Mouse (Mus musculus) liver, embryonic 11.5 days (tissue): ENCODE results near the gene Wdr72. TPM values are rescaled to one million over a fixed set of nuclear protein-coding genes. Genes with fewer than 3 reads are reported as not detected.

Source experiments
- ATAC-seq: fragments of 200-750 bp; cut with Nextera tagmentation; replicated peaks from 2 replicates; pipeline ENCODE4 v1.8.0; 2017; ENCODE audit warnings: moderate number of reproducible peaks, mild to moderate bottlenecking, moderate TSS enrichment, moderate library complexity; ENCODE audit not compliant: low FRiP score
- DNase-seq: peaks from one replicate; pipeline ENCODE4 v3.0.0-alpha.2; 2017; ENCODE audit warnings: low spot score
- H3K27ac ChIP-seq: fragments of 300-500 bp; sonication (generic); 2 replicates; pipeline ENCODE4 v1.5.1; 2014; ENCODE audit warnings: mild to moderate bottlenecking, low read depth, low read length, control low read depth
- H3K27me3 ChIP-seq: fragments of 300-500 bp; sonication (generic); replicated peaks from 2 replicates; pipeline ENCODE4 v1.6.1; 2014; ENCODE audit warnings: low read length, mixed read lengths; ENCODE audit not compliant: control insufficient read depth, insufficient read depth
- H3K36me3 ChIP-seq: fragments of 300-500 bp; sonication (generic); 2 replicates; pipeline ENCODE4 v1.6.1; 2014; ENCODE audit warnings: mild to moderate bottlenecking, low read length, moderate library complexity, mixed read lengths; ENCODE audit not compliant: control insufficient read depth, insufficient read depth
- H3K4me1 ChIP-seq: fragments of 300-500 bp; sonication (generic); replicated peaks from 2 replicates; pipeline ENCODE4 v1.6.1; 2014; ENCODE audit warnings: low read length, mixed read lengths; ENCODE audit not compliant: control insufficient read depth, insufficient read depth
- H3K4me2 ChIP-seq: fragments of 300-500 bp; sonication (generic); 2 replicates; pipeline ENCODE4 v1.6.1; 2014; ENCODE audit warnings: mild to moderate bottlenecking, control low read depth, moderate library complexity
- H3K4me3 ChIP-seq: fragments of 300-500 bp; sonication (generic); 2 replicates; pipeline ENCODE4 v1.5.1; 2014; ENCODE audit warnings: low read depth, low read length, control low read depth
- H3K9ac ChIP-seq: fragments of 300-500 bp; sonication (generic); 2 replicates; pipeline ENCODE4 v1.6.1; 2014; ENCODE audit warnings: low read depth, low read length, control low read depth
- H3K9me3 ChIP-seq: fragments of 300-500 bp; sonication (generic); 2 replicates; pipeline ENCODE4 v1.6.1; 2016; ENCODE audit warnings: low read length, inconsistent platforms, mixed read lengths; ENCODE audit not compliant: control insufficient read depth
- WGBS: fragments of 180-500 bp; shearing (Covaris S2); extraction: QIAGEN DNeasy Blood & Tissue Kit; methylation state at CpG from one replicate; pipeline ENCODE4 v1.1.7; 2014; 5-methylcytosine and 5-hydroxymethylcytosine counted together
- polyA plus RNA-seq: library from polyadenylated mRNA; unstranded; fragments of >200 nt; fragmentation: Nextera tagmentation; extraction: Ambion mirVana; gene quantifications from 2 replicates; pipeline ENCODE4 v1.2.1, GENCODE M21; 2014

The Wdr72 gene
- polyA plus RNA-seq, 1 experiment from 2014 or later: 0.04 TPM

- H3K4me1 ChIP-seq: no peaks in the 10 kb centered on the region
- DNase-seq: no peak
- H3K36me3 ChIP-seq: no peaks in the 10 kb centered on the region
- WGBS: 60% methylated on average over 5 of the region's 5 CpGs
- ATAC-seq: no peak
- H3K9me3 ChIP-seq: no peaks in the 10 kb centered on the region
- no peak overlapping the region for H3K27ac ChIP-seq
- no peaks in the 10 kb centered on the region for H3K27me3 ChIP-seq
- no peak overlapping the region for H3K4me2 ChIP-seq
- H3K9ac ChIP-seq: no peak overlapping the region
- no peak overlapping the region for H3K4me3 ChIP-seq
These were observed 218.7 kb downstream of the Wdr72 start for GRCm38 (mm10) chr9:74328821-74329220.

DNA sequence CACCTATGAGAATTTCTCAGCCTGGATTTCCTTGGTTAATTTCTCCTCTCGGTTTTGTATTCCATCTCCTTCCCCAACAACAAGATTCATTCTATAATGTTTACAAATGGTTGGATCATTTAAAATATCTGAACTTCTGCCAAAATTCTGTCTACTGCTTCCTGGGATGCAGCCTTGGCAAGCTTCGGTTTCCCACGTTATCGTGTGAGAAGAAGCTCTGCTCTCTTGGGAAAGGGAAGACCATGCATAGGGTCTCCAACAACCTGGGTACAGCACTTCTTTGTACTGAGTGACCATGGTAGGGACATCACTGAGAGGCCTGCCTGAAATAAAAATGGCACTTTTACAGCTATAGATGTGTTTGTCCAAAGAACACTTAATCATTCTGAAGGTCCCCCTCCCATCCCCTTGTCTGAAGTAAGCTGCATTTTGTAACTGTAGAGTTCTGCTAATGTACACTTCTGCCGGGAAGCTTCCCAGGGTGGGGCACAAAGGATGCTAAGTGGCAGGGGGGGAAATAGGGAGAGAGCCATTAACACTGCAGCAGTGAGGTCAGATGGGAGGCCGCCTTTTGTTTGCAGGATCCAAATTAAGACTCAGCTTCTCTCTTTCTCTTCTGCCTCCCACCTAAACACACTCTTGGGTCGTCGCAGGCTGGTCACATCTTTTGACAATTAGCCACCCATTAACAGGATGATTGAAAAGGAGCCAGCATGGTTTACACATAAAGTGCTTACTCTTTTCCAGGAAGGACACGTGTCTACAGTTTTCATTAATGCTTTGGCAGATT lies 220.7 kb downstream of the Wdr72 start:
- H3K9ac ChIP-seq: no peak overlapping the region
- DNase-seq (no peak), ATAC-seq (no peak)
- H3K36me3 ChIP-seq: no peaks in the 10 kb centered on the region
- no peaks in the 10 kb centered on the region for H3K9me3 ChIP-seq
- no peaks in the 10 kb centered on the region for H3K27me3 ChIP-seq
- no peak overlapping the region for H3K4me3 ChIP-seq
- H3K4me1 ChIP-seq: no peaks in the 10 kb centered on the region
- WGBS: 61% methylated on average over 9 of the region's 9 CpGs
- no peak overlapping the region for H3K4me2 ChIP-seq
- no peak overlapping the region for H3K27ac ChIP-seq

GRCm38 (mm10) chr9:74332321-74332720 lies 222.2 kb downstream of the Wdr72 start:
- 72% methylated on average over 3 of the region's 3 CpGs for WGBS
- ATAC-seq: no peak
- DNase-seq: no peak
- Histone ChIP-seq H3K4me3 (no peak overlapping the region), H3K9ac (no peak overlapping the region), H3K27me3 (no peaks in the 10 kb centered on the region), H3K4me1 (no peaks in the 10 kb centered on the region), H3K4me2 (no peak overlapping the region), H3K9me3 (no peaks in the 10 kb centered on the region), H3K27ac (no peak overlapping the region), H3K36me3 (no peaks in the 10 kb centered on the region)

Other genes starting within 250 kb of the Wdr72 start
- 0.18 and 0.19 TPM in 2 replicates for gene Unc13c, start 141.4 kb upstream of the Wdr72 start, polyA plus RNA-seq